Mouse (Mus musculus) forebrain, embryonic 11.5 days (tissue): ENCODE results near the gene Ncoa5. TPM values are rescaled to one million over a fixed set of nuclear protein-coding genes. Genes with fewer than 3 reads are reported as not detected.

Experiments
- ATAC-seq: fragments of 200-750 bp; cut with Nextera tagmentation; replicated peaks from 2 replicates; pipeline ENCODE4 v1.8.0; 2017; ENCODE audit warnings: moderate TSS enrichment; ENCODE audit not compliant: low FRiP score
- DNase-seq: peaks from one replicate; pipeline ENCODE4 v3.0.0-alpha.2; 2017; ENCODE audit warnings: low spot score
- H3K27ac ChIP-seq: fragments of 300-500 bp; sonication (generic); 2 replicates; pipeline ENCODE4 v1.5.1; 2014; ENCODE audit warnings: low read depth, low read length
- H3K27me3 ChIP-seq: fragments of 300-500 bp; sonication (generic); 2 replicates; pipeline ENCODE4 v1.6.1; 2014; ENCODE audit warnings: mild to moderate bottlenecking, low read length, mixed read lengths; ENCODE audit not compliant: control insufficient read depth, insufficient read depth
- H3K36me3 ChIP-seq: fragments of 300-500 bp; sonication (generic); 2 replicates; pipeline ENCODE4 v1.6.1; 2014; ENCODE audit warnings: mild to moderate bottlenecking, low read length, moderate library complexity, mixed read lengths; ENCODE audit not compliant: control insufficient read depth, insufficient read depth
- H3K4me1 ChIP-seq: fragments of 300-500 bp; sonication (generic); replicated peaks from 2 replicates; pipeline ENCODE4 v1.6.1; 2014; ENCODE audit warnings: low read length, mixed read lengths; ENCODE audit not compliant: control insufficient read depth, insufficient read depth
- H3K4me2 ChIP-seq: fragments of 300-500 bp; sonication (generic); 2 replicates; pipeline ENCODE4 v1.6.1; 2014; ENCODE audit warnings: low read depth, mild to moderate bottlenecking, low read length, moderate library complexity, mixed read lengths; ENCODE audit not compliant: severe bottlenecking
- H3K4me3 ChIP-seq: fragments of 300-500 bp; sonication (generic); 2 replicates; pipeline ENCODE4 v1.5.1; 2014; ENCODE audit warnings: low read depth, low read length
- H3K9ac ChIP-seq: fragments of 300-500 bp; sonication (generic); 2 replicates; pipeline ENCODE4 v1.6.1; 2014; ENCODE audit warnings: low read length
- H3K9me3 ChIP-seq: fragments of 300-500 bp; sonication (generic); 2 replicates; pipeline ENCODE4 v1.6.1; 2016; ENCODE audit warnings: low read length, mixed read lengths; ENCODE audit not compliant: control insufficient read depth
- WGBS: fragments of 180-500 bp; shearing (Covaris S2); extraction: QIAGEN DNeasy Blood & Tissue Kit; methylation state at CpG from one replicate; pipeline ENCODE4 v1.1.7; 2014; 5-methylcytosine and 5-hydroxymethylcytosine counted together
- polyA plus RNA-seq: library from polyadenylated mRNA; unstranded; fragments of >200 nt; fragmentation: Nextera tagmentation; extraction: Ambion mirVana; gene quantifications from 2 replicates; pipeline ENCODE4 v1.2.1, GENCODE M21; 2014

Gene Ncoa5
- polyA plus RNA-seq, 1 experiment from 2014 or later, result 113 TPM

- ATAC-seq, result peak; percentile 81
- peaks cover 6% of the 10 kb centered on the region for H3K4me1 ChIP-seq
- peak; percentile 95 for DNase-seq
- no peak overlapping the region for H3K27ac ChIP-seq
- no peak overlapping the region for H3K4me3 ChIP-seq
- WGBS, result 2% methylated on average over 21 of the region's 21 CpGs
- H3K9ac ChIP-seq, result no peak overlapping the region
- H3K36me3 ChIP-seq, result no peaks in the 10 kb centered on the region
- peaks cover 49% of the 10 kb centered on the region for H3K27me3 ChIP-seq
- no peaks in the 10 kb centered on the region for H3K9me3 ChIP-seq
- 0 out of 2 replicates have a peak overlapping the region, but pooled peaks have one; percentile 21 for H3K4me2 ChIP-seq
Observed at GRCm38 (mm10) chr2:164953224-164953623, 81.4 kb downstream of the Ncoa5 start.

GRCm38 (mm10) chr2:164952448-164952847, 82.2 kb downstream of the Ncoa5 start:
- WGBS, result 41% methylated on average over 13 of the region's 13 CpGs
- peaks cover 6% of the 10 kb centered on the region for H3K4me1 ChIP-seq
- DNase-seq (no peak), ATAC-seq (no peak)
- no peak overlapping the region for H3K4me3 ChIP-seq
- no peaks in the 10 kb centered on the region for H3K36me3 ChIP-seq
- no peaks in the 10 kb centered on the region for H3K9me3 ChIP-seq
- peaks cover 54% of the 10 kb centered on the region for H3K27me3 ChIP-seq
- H3K4me2 ChIP-seq, result no peak overlapping the region
- no peak overlapping the region for H3K27ac ChIP-seq
- H3K9ac ChIP-seq, result no peak overlapping the region

GRCm38 (mm10) chr2:164951745-164952144, 82.9 kb downstream of the Ncoa5 start:
- Histone ChIP-seq H3K9me3 (no peaks in the 10 kb centered on the region), H3K4me1 (peaks cover 6% of the 10 kb centered on the region), H3K36me3 (no peaks in the 10 kb centered on the region), H3K9ac (no peak overlapping the region), H3K27me3 (peaks cover 58% of the 10 kb centered on the region), H3K27ac (no peak overlapping the region), H3K4me2 (no peak overlapping the region), H3K4me3 (no peak overlapping the region)
- ATAC-seq, result no peak
- WGBS, result 79% methylated on average over 4 of the region's 4 CpGs
- DNase-seq, result no peak

GRCm38 (mm10) chr2:164950501-164950900, 84.2 kb downstream of the Ncoa5 start:
- Histone ChIP-seq H3K27ac (no peak overlapping the region), H3K36me3 (no peaks in the 10 kb centered on the region), H3K9ac (no peak overlapping the region), H3K4me1 (peaks cover 6% of the 10 kb centered on the region), H3K4me2 (no peak overlapping the region), H3K27me3 (peaks cover 58% of the 10 kb centered on the region), H3K9me3 (no peaks in the 10 kb centered on the region), H3K4me3 (no peak overlapping the region)
- ATAC-seq (no peak), DNase-seq (no peak)
- WGBS, result 28% methylated on average over 13 of the region's 13 CpGs

Other genes with a start within 250 kb of the Ncoa5 start
- gene Snx21, start 249.0 kb downstream of the Ncoa5 start, polyA plus RNA-seq, result 13.1 and 13.2 TPM in 2 replicates
- 14.1 and 15.0 TPM in 2 replicates for gene Acot8, start 230.0 kb downstream of the Ncoa5 start, polyA plus RNA-seq
- gene Zswim3, start 229.8 kb downstream of the Ncoa5 start, polyA plus RNA-seq, result 10.1 and 10.2 TPM in 2 replicates
- gene Zswim1, start 212.2 kb downstream of the Ncoa5 start, polyA plus RNA-seq, result 26.4 and 29.9 TPM in 2 replicates
- gene Spata25, start 206.3 kb downstream of the Ncoa5 start, polyA plus RNA-seq, result not detected in 2 replicates
- gene Ctsa, start 202.0 kb downstream of the Ncoa5 start, polyA plus RNA-seq, result 82.4 and 83.3 TPM in 2 replicates
- 3.2 and 4.5 TPM in 2 replicates for gene Neurl2, start 201.4 kb downstream of the Ncoa5 start, polyA plus RNA-seq
- gene Pltp, start 177.2 kb downstream of the Ncoa5 start, polyA plus RNA-seq, result 43.2 and 50.1 TPM in 2 replicates
- gene Pcif1, start 155.6 kb downstream of the Ncoa5 start, polyA plus RNA-seq, result 81.9 and 84.5 TPM in 2 replicates
- gene Zfp335, start 123.1 kb downstream of the Ncoa5 start, polyA plus RNA-seq, result 18.0 TPM in 2 replicates
- 0.71 and 1.0 TPM in 2 replicates for gene Mmp9, start 94.1 kb downstream of the Ncoa5 start, polyA plus RNA-seq
- gene Slc12a5, start 74.1 kb downstream of the Ncoa5 start, polyA plus RNA-seq, result 1.6 and 2.6 TPM in 2 replicates
- 3.9 and 4.2 TPM in 2 replicates for gene Cd40, start 20.8 kb upstream of the Ncoa5 start, polyA plus RNA-seq
- gene 1700025C18Rik, start 55.9 kb upstream of the Ncoa5 start, polyA plus RNA-seq, result not detected in 2 replicates
- gene Cdh22, start 200.0 kb upstream of the Ncoa5 start, polyA plus RNA-seq, result 6.2 and 6.3 TPM in 2 replicates